Mouse (Mus musculus) CD4-positive, CD25-positive, alpha-beta regulatory T cell, adult 2 months (primary cell): ENCODE results near the gene B3gat3.
"Not testable (repeated sequence)": the region's sequence is repeated elsewhere in the genome, so short reads cannot be mapped to it uniquely, and the experiment has no call there.

Experiments used
- DNase-seq: peaks from one replicate; pipeline ENCODE4 v3.0.0-alpha.2; 2012; ENCODE audit warnings: low read depth, low spot score

Gene B3gat3

GRCm38 (mm10) chr19:8942276-8942964 is 22.2 kb downstream of the B3gat3 start:
- DNase-seq: peak; percentile 78

- DNase-seq: no peak
Measured at GRCm38 (mm10) chr19:8943047-8943446, 22.9 kb downstream of the B3gat3 start.

DNA sequence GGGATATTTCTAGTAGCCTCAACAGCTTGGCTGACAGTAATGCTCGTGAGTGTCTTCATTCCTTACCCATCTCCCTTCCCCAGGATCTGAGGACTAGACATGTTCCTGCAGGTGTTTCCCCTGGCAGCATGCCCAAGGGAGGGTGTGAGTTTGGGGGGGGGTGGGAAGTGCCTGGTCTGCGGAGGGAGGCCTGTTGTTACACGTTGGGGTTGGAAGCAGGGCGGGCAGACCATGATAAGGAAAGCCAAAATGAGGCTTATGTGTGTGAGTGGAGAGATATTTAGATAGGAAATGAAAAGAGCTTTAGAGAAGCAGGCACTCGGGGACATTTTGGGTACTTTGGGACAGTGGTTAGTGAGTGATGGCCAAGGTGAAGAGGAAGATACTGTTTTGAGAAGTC is 23.9 kb downstream of the B3gat3 start:
- DNase-seq: no peak

DNA sequence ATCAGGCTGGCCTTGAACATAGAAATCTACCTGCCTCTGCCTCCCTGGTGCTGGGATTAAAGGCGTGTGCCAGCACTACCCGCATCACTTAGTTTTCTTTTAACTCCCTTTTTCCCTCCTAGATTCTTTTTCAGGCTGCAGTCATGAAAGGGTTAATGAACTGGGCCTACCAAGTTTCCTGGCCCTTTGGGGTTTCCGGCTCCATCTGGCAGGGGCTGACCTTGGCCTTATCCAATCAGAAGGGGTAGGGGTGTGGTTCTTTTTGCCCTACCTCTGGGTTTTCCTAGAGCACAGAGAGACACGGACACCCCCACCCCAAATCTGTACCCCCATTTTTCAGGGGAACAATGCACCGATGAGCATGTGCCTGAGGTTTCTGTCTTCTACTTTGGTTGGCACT is 24.6 kb downstream of the B3gat3 start:
- DNase-seq: peak; percentile 73

- DNase-seq: no peak
Measured at GRCm38 (mm10) chr19:8945251-8945650, 25.1 kb downstream of the B3gat3 start.

DNA sequence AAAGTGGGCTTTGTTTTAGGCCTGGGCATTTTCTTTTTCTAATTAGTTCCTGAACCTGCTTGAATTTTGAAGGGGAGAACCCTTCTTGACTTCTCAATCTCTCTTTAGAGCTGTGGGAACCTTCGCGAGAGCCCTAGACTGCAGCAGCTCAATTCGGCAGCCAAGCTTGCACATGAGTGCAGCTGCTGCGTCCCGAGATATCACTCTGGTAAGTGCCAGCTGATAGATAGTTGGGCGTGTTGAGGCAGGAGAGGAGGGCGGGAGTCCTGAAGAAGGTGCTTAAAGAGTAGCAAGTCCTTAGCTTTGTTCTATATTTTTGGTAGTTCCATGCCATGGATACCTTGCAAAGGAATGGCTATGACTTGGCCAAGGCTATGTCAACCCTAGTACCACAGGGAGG is 26.8 kb downstream of the B3gat3 start:
- DNase-seq: no peak

DNA sequence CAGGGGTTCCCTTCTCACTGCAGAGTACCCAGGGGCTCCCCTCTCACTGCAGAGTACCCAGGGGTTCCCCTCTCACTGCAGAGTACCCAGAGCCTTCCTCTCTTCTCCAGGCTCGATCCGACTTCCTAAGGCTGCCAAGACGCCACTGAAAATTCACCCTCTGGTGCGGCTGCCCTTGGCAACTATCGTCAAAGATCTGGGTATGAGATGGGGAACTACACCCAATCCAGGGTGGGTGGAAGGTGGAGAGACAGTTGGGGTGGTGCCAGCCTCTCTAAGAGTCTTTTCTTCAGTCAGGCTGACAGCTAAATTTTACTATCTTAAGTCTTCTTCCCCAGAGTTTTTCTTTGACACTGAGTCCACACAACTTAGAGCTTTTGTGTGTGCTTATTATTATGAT is 30.0 kb downstream of the B3gat3 start:
- DNase-seq: no peak

GRCm38 (mm10) chr19:8952241-8952640 is 32.1 kb downstream of the B3gat3 start:
- no peak for DNase-seq

- peak; percentile 97 for DNase-seq
Measured at GRCm38 (mm10) chr19:8953135-8954039, 33.2 kb downstream of the B3gat3 start, which contains the start of gene Tut1. Gene Tut1 (plus strand): TSS chr19:8953847.

- peak; percentile 28 for DNase-seq
Measured at GRCm38 (mm10) chr19:8954171-8954570, 34.0 kb downstream of the B3gat3 start.

- DNase-seq: no peak
Measured at GRCm38 (mm10) chr19:8962256-8962655, 42.1 kb downstream of the B3gat3 start.

GRCm38 (mm10) chr19:8965075-8965474 is 44.9 kb downstream of the B3gat3 start:
- DNase-seq: no peak

GRCm38 (mm10) chr19:8965771-8966170 is 45.6 kb downstream of the B3gat3 start:
- DNase-seq: no peak

- no peak for DNase-seq
Measured at GRCm38 (mm10) chr19:8966198-8966589, 46.0 kb downstream of the B3gat3 start.

DNA sequence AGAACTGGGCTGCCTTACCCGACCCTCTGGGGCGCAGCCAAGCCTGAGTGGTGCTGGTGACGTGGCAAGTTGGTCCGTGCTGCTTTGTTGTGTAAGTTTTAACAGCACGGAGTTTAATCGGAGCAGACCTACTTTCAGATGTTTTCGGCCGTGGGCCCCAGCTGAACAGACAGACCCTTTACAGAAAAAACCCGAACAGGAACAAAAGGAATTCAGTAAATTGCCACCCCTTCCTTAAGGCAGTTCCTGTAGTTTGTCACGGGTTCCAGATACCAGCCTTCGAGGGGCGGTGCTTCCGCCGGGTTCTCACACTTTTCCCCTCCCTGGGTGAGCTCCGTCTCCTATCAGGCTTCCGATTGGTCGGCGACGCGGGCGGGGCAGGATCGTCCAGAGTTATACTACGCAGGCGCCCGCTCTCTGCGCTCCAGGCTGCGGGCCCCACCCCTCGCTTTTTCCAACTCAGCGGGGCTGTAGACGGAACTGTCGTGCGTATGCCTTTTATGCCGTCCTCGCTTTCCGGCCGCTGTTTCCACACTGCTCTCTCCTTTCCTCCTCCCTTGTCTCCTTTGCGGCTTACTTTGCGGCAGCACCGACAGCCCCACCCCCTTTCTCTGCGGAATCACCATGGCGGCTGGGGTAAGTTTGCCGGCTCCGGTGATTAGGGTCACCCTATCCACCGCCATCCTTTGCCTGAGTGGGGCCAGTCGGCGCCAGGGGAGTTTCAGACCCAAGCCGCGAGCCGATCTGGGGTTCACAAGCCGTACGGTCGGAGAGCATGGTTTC is 46.6 kb downstream of the B3gat3 start, which contains the start of gene Eef1g:
Eef1g (plus strand) TSS at position 452 of the 783 bp plus-strand sequence.
- DNase-seq: peak; percentile 99

DNA sequence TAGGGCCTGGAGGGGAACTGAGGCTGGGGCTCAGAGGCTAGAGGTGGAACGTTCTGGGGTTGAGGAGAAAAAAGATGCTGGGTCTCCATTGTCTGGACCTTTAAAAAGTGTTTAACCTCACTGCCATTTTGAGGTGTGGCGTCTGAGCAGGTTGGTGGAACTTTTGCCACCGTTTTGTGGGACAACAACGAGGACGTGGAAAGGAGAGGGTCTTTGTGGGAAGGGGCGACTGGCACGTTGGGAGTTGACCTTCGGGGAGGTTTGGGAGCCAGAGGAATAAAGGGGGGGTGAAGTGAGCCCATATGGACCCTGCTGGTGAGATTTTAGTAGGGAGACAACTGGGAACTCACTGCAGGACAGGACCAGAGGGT is 47.2 kb downstream of the B3gat3 start:
- DNase-seq: no peak

- DNase-seq: no peak
Measured at GRCm38 (mm10) chr19:8967893-8968292, 47.7 kb downstream of the B3gat3 start.

DNA sequence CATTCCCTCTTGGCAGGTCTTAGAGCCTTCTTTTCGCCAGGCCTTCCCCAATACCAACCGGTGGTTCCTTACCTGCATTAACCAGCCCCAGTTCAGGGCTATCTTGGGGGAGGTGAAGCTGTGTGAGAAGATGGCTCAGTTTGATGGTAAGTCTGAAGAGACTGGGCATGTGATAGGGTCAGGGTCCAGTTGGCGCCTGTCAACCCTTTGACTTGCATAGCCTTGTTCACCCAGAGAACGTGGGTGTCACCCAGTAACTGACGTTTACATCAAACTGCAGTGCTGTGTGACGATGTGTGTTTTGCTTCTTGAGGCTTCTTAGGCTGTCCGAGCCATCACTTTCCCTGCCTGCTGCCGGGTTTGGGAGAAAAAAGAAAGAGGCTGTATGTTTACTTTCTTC is 52.3 kb downstream of the B3gat3 start:
- DNase-seq: not testable (repeated sequence)

- no peak for DNase-seq
Measured at GRCm38 (mm10) chr19:8974638-8975037, 54.5 kb downstream of the B3gat3 start.

DNA sequence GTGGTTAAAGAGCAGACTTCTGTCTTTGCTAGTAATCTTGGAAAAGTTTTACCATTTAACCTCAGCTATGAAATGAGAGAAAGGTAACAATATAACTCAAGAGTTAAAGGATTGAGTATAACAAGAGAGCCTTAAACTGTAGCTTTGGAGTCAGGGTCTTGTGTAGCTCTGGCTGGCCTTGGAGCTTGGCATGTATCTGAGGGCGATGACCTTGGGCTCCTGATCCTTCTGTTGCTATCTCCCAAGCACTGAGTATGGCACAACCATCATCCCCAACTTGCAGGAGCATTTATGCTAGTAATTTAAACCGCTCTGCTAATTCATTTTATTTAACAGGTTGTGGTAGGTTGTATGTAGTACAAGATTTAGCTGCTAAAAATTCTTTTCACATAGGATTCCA is 55.3 kb downstream of the B3gat3 start:
- DNase-seq: no peak

GRCm38 (mm10) chr19:8976535-8976934 is 56.4 kb downstream of the B3gat3 start:
- peak; percentile 88 for DNase-seq
